In genomic region chr19:46165950-46166349, GRCm38 (mm10) we compare ENCODE assay signal across 41 mouse cellular contexts. TPM values are rescaled to one million over a fixed set of nuclear protein-coding genes. Genes with fewer than 3 reads are reported as not detected.
"Had no signal": no experiment of that assay in that cellular context is flagged by ENCODE, and none has a peak within 500 bp of the region (broad histone marks: within the 10 kb centered on the region; RNA-seq: fewer than 3 reads in every experiment).

No protein-coding gene starts in this region.

- H3K4me3 ChIP-seq: left cerebral cortex, adult 2 months; limb, embryonic 10.5 days; limb, embryonic 12.5 days; limb, embryonic 13.5 days; limb, embryonic 15.5 days; liver, embryonic 12.5 days; liver, embryonic 13.5 days; liver, embryonic 15.5 days; lung, embryonic 15.5 days; megakaryocyte, embryonic 14.5 days; midbrain, embryonic 10.5 days; midbrain, embryonic 12.5 days; midbrain, embryonic 13.5 days; midbrain, embryonic 15.5 days had no signal

- H3K9me3 ChIP-seq: limb, embryonic 10.5 days; limb, embryonic 13.5 days; limb, embryonic 15.5 days; liver, embryonic 12.5 days; liver, embryonic 13.5 days; liver, embryonic 15.5 days; lung, embryonic 15.5 days; megakaryocyte, embryonic 14.5 days; midbrain, embryonic 10.5 days; midbrain, embryonic 12.5 days; midbrain, embryonic 13.5 days; midbrain, embryonic 15.5 days had no signal

- H3K27me3 ChIP-seq: limb, embryonic 12.5 days; limb, embryonic 13.5 days; limb, embryonic 15.5 days; liver, embryonic 12.5 days; liver, embryonic 13.5 days; liver, embryonic 15.5 days; lung, embryonic 15.5 days; megakaryocyte, embryonic 14.5 days; midbrain, embryonic 12.5 days; midbrain, embryonic 13.5 days; midbrain, embryonic 15.5 days had no signal

- H3K9ac ChIP-seq: limb, embryonic 12.5 days; limb, embryonic 13.5 days; limb, embryonic 15.5 days; liver, embryonic 12.5 days; liver, embryonic 13.5 days; liver, embryonic 14.5 days; liver, embryonic 15.5 days; liver, postnatal 0 days; lung, embryonic 14.5 days; lung, embryonic 15.5 days; midbrain, embryonic 12.5 days; midbrain, embryonic 13.5 days; midbrain, embryonic 15.5 days had no signal

- H3K27ac ChIP-seq: left cerebral cortex, adult 2 months; limb, embryonic 10.5 days; limb, embryonic 12.5 days; limb, embryonic 13.5 days; limb, embryonic 15.5 days; liver, embryonic 12.5 days; liver, embryonic 13.5 days; liver, embryonic 14.5 days; liver, embryonic 15.5 days; lung, embryonic 15.5 days; macrophage; midbrain, embryonic 10.5 days; midbrain, embryonic 12.5 days; midbrain, embryonic 13.5 days; midbrain, embryonic 15.5 days had no signal

- H3K4me1 ChIP-seq: limb, embryonic 10.5 days; limb, embryonic 12.5 days; limb, embryonic 13.5 days; limb, embryonic 15.5 days; liver, embryonic 12.5 days; liver, embryonic 13.5 days; liver, embryonic 15.5 days; lung, embryonic 15.5 days; midbrain, embryonic 10.5 days; midbrain, embryonic 12.5 days; midbrain, embryonic 13.5 days; midbrain, embryonic 15.5 days had no signal

- ATAC-seq: liver, embryonic 12.5 days; liver, postnatal 0 days; lung, postnatal 0 days; midbrain, embryonic 13.5 days; midbrain, embryonic 15.5 days; midbrain, embryonic 16.5 days had no signal

- DNase-seq: left cerebral cortex, postnatal 4 days; liver; liver, embryonic 13.5 days; liver, postnatal 0 days; lung, adult 18-20 months; lung, adult 2 months; lung, embryonic 14.5 days; lung, postnatal 10 days; lung, postnatal 14 days; lung, postnatal 36 days; lung, postnatal 4 days; midbrain, embryonic 14.5 days had no signal

- H3K4me2 ChIP-seq: limb, embryonic 12.5 days; limb, embryonic 13.5 days; limb, embryonic 15.5 days; liver, embryonic 11.5 days; liver, embryonic 12.5 days; liver, embryonic 13.5 days; liver, embryonic 15.5 days; lung, embryonic 14.5 days; lung, embryonic 15.5 days; midbrain, embryonic 11.5 days; midbrain, embryonic 12.5 days; midbrain, embryonic 13.5 days; midbrain, embryonic 15.5 days had no signal

RNA-seq across cellular contexts. Expression of gene Pitx3, which starts 17.8 kb away (rescaled TPM):
- total RNA-seq: left cerebral cortex, adult 2 months; left cerebral cortex, adult 8-10 months; left cerebral cortex, postnatal 10 days; left cerebral cortex, postnatal 14 days; left cerebral cortex, postnatal 25 days; left cerebral cortex, postnatal 4 days; liver, adult 2 months; megakaryocyte progenitor cell, adult 5-6 weeks; megakaryocyte, adult 5-6 weeks; megakaryocyte-erythroid progenitor cell, adult 5-6 weeks; monocyte, adult 5-6 weeks had no signal
- polyA plus RNA-seq: liver, adult 2 months; liver, embryonic 14.5 days; liver, postnatal 0 days; lung, embryonic 16.5 days; lung, postnatal 0 days; macrophage had no signal

RNA-seq across cellular contexts. Expression of gene Elovl3, which starts 34.3 kb away (rescaled TPM):
- total RNA-seq: left cerebral cortex, adult 2 months; left cerebral cortex, adult 8-10 months; left cerebral cortex, postnatal 10 days; left cerebral cortex, postnatal 14 days; left cerebral cortex, postnatal 25 days; left cerebral cortex, postnatal 4 days; megakaryocyte progenitor cell, adult 5-6 weeks; megakaryocyte, adult 5-6 weeks; megakaryocyte-erythroid progenitor cell, adult 5-6 weeks; monocyte, adult 5-6 weeks had no signal
- polyA plus RNA-seq: liver, embryonic 11.5 days; liver, embryonic 12.5 days; liver, embryonic 13.5 days; lung, embryonic 14.5 days; lung, embryonic 15.5 days; lung, postnatal 0 days; macrophage; midbrain, embryonic 10.5 days; midbrain, embryonic 11.5 days had no signal
